8 mouse cellular contexts compared by ENCODE assay signal in genomic region chr15:99596056-99596687, GRCm38 (mm10). TPM values are rescaled to one million over a fixed set of nuclear protein-coding genes. Genes with fewer than 3 reads are reported as not detected.
DNase-seq lines count a peak whose midpoint lies in the region; ATAC-seq and TF ChIP-seq lines count a peak whose summit lies in the region.

No protein-coding gene starts in this region.

- peaks cover 42% of the 10 kb centered on the region for H3K27me3 ChIP-seq in forebrain, embryonic 15.5 days

- no peaks in the 10 kb centered on the region for H3K36me3 ChIP-seq in ES-E14 (ENCODE audit: control insufficient read depth, insufficient read depth, low read length, poor library complexity, severe bottlenecking)
- no peaks in the 10 kb centered on the region for H3K36me3 ChIP-seq in forebrain, embryonic 15.5 days

- peaks cover 0 to 12% of the 10 kb centered on the region in 2 experiments; a peak in 1 of 4 replicates for H3K4me1 ChIP-seq in ES-E14 (ENCODE audit: control insufficient read depth in 2 of 2, insufficient read depth in 2 of 2, low read length in 2 of 2, poor library complexity in 1 of 2)
- H3K4me1 ChIP-seq in forebrain, embryonic 15.5 days, result peaks cover 17% of the 10 kb centered on the region

- peak overlapping the region; percentile 6; the same call in 1 of the 2 replicates for H3K4me2 ChIP-seq in forebrain, embryonic 15.5 days (replicated peaks)

- H3K27ac ChIP-seq in ES-E14 (ENCODE audit: insufficient read depth, low read depth, low read length, poor library complexity, severe bottlenecking), result no peak overlapping the region
- 0 out of 2 replicates have a peak overlapping the region, but pooled peaks have one; percentile 14 for H3K27ac ChIP-seq in forebrain, embryonic 15.5 days (replicated peaks)

- H3K9me3 ChIP-seq in ES-E14 (ENCODE audit: control insufficient read depth, insufficient read depth, low read depth, low read length), result no peaks in the 10 kb centered on the region
- H3K9me3 ChIP-seq in forebrain, embryonic 15.5 days, result no peaks in the 10 kb centered on the region

- in situ Hi-C loops in ES-E14 (cut with MboI; ENCODE audit: low sequenced_read_pairs in 2 of 2, unreplicated experiment in 2 of 2), result no loop called here

- WGBS in forebrain, embryonic 15.5 days, result under 1% methylated on average over 7 of the region's 7 CpGs

- peak; percentile 84 for DNase-seq in ES-E14 (ENCODE audit: low read depth, low spot score)
- DNase-seq in cerebellum, adult 11 months, result peak; percentile 94
- peak; percentile 82 for DNase-seq in heart, postnatal 36 days
- DNase-seq in layer of hippocampus, adult 18-20 months (ENCODE audit: low spot score in 2 of 2), result peak; percentile 81 to 93
- peak; percentile 82 to 86 for DNase-seq in lung, adult 18-20 months
- DNase-seq in thymus, adult 18-20 months, result peak; percentile 32 to 34

- intact Hi-C loops in heart, postnatal 36 days (cut with DNase I), result loop anchor here (1.0 to 2.0 kb wide), 5 partner anchors 73 to 313 kb away; no protein-coding TSS in a partner anchor

- H3K9ac ChIP-seq in ES-E14 (ENCODE audit: insufficient read depth, low read depth, low read length, poor library complexity, severe bottlenecking), result no peak overlapping the region
- H3K9ac ChIP-seq in forebrain, embryonic 15.5 days (replicated peaks), result 0 out of 2 replicates have a peak overlapping the region, but pooled peaks have one; percentile 16

- ATAC-seq in forebrain, embryonic 15.5 days (replicated peaks), result peak; percentile 92
- peak; percentile 34 for ATAC-seq in neutrophil, adult 5-6 weeks (ENCODE audit: extremely low read depth, insufficient number of reproducible peaks, low FRiP score, poor library complexity, severe bottlenecking)

- H3K4me3 ChIP-seq in ES-E14 (ENCODE audit: insufficient read depth in 1 of 2, low read depth in 1 of 2, low read length in 2 of 2, poor library complexity in 1 of 2, severe bottlenecking in 1 of 2), result no peak overlapping the region
- no peak overlapping the region for H3K4me3 ChIP-seq in forebrain, embryonic 15.5 days

TF ChIP-seq in ES-E14, 5 proteins besides CTCF, POLR2A, EP300 and RAD21:
- peak; percentile 75 for TF ChIP-seq ZC3H11A (IDR thresholded peaks at IDR 0.05; ENCODE audit: borderline replicate concordance, low read depth, low read length)
- no peak for TF ChIP-seq CHD2 (IDR thresholded peaks at IDR 0.05; ENCODE audit: low read depth, low read length)

RNA-seq across cellular contexts. Expression of gene Aqp6, which starts 5.0 kb away (rescaled TPM):
- total RNA-seq in ES-E14 (2012; rRNA removed), result 0.36 and 0.69 TPM in 2 replicates
- polyA plus RNA-seq in forebrain, embryonic 15.5 days (2015; fragmentation: Nextera tagmentation; extraction: Ambion mirVana), result not detected in 2 replicates
- not detected for total RNA-seq in heart, postnatal 36 days (2021)
- not detected for total RNA-seq in layer of hippocampus, adult 18-20 months (2021)
- total RNA-seq in neutrophil, adult 5-6 weeks (2017), result not detected in 2 replicates

RNA-seq across cellular contexts. Expression of gene Aqp5, which starts 5.6 kb away (rescaled TPM):
- total RNA-seq in ES-E14 (2012; rRNA removed), result 1.6 and 2.9 TPM in 2 replicates
- 0.38 TPM in 1 of 2 replicates, not detected in the other for polyA plus RNA-seq in forebrain, embryonic 15.5 days (2015; fragmentation: Nextera tagmentation; extraction: Ambion mirVana)
- total RNA-seq in heart, postnatal 36 days (2021), result not detected
- not detected for total RNA-seq in layer of hippocampus, adult 18-20 months (2021)
- total RNA-seq in neutrophil, adult 5-6 weeks (2017), result not detected in 2 replicates

RNA-seq across cellular contexts. Expression of gene Aqp2, which starts 17.3 kb away (rescaled TPM):
- not detected in 2 replicates for total RNA-seq in ES-E14 (2012; rRNA removed)
- not detected in 2 replicates for polyA plus RNA-seq in forebrain, embryonic 15.5 days (2015; fragmentation: Nextera tagmentation; extraction: Ambion mirVana)
- total RNA-seq in heart, postnatal 36 days (2021), result not detected
- not detected for total RNA-seq in layer of hippocampus, adult 18-20 months (2021)
- total RNA-seq in neutrophil, adult 5-6 weeks (2017), result not detected in 2 replicates

RNA-seq across cellular contexts. Expression of gene Racgap1, which starts 55.3 kb away (rescaled TPM):
- total RNA-seq in ES-E14 (2012; rRNA removed), result 109 and 127 TPM in 2 replicates
- 113 and 118 TPM in 2 replicates for polyA plus RNA-seq in forebrain, embryonic 15.5 days (2015; fragmentation: Nextera tagmentation; extraction: Ambion mirVana)
- total RNA-seq in heart, postnatal 36 days (2021), result 1 to 10 TPM; 2.1 to 2.2 TPM
- 1 to 10 TPM; 3.8 to 6.8 TPM for total RNA-seq in layer of hippocampus, adult 18-20 months (2021)
- total RNA-seq in neutrophil, adult 5-6 weeks (2017), result 6.6 and 8.5 TPM in 2 replicates

Comparison
In these comparisons a context has a peak if more than half of its experiments do, and no peak if none do; other contexts are left out.
1. DNase-seq: peak in every context shown above with its lines; median percentile 94 in cerebellum, adult 11 months; 87 in layer of hippocampus, adult 18-20 months; 84 in ES-E14; 84 in lung, adult 18-20 months; 82 in heart, postnatal 36 days; 33 in thymus, adult 18-20 months.